Mouse (Mus musculus): ENCODE measurements at regions not wholly inside any gene's neighbourhood (a gene's known extent, or its start where the extent isn't known, plus 50 kb on each side); places are given as distances from the start of the nearest gene placed in this dataset.

GRCm38 (mm10) chr14:73449111-73449510 lies 60.7 kb upstream of the Med4 start:
- TF ChIP-seq HCFC1 (IDR thresholded peaks at IDR 0.05; ENCODE audit: borderline replicate concordance, insufficient read depth, low read length) (no peak), ZC3H11A (IDR thresholded peaks at IDR 0.05; ENCODE audit: borderline replicate concordance, low read depth, low read length) (no peak)

Measured in ES-E14 (cell line).